Mouse (Mus musculus) megakaryocyte, embryonic 14.5 days (primary cell): Measurements from ENCODE around the gene Prex1.

Experiments used
- FLI1 ChIP-seq: IDR thresholded peaks from 2 replicates; pipeline ENCODE4 v1.6.1; 2012; ENCODE audit warnings: low read length, inconsistent platforms, mixed read lengths
- GATA1 ChIP-seq: IDR thresholded peaks from 3 replicates; pipeline ENCODE4 v1.6.1; 2012; ENCODE audit warnings: mixed read lengths, low read length, inconsistent platforms, borderline replicate concordance

GRCm38 (mm10) chr2:166650414-166650813 is 63.2 kb downstream of the Prex1 start:
- TF ChIP-seq GATA1 (no peak), FLI1 (no peak)
